Mouse (Mus musculus) heart, postnatal 0 days (tissue): Measurements from ENCODE around the gene Sertad2.

Source experiments
- CTCF ChIP-seq: IDR thresholded peaks from 2 replicates; pipeline ENCODE4 v1.5.1; 2016; ENCODE audit warnings: antibody characterized with exemption, control low read depth, low read depth
- EP300 ChIP-seq: IDR thresholded peaks from 2 replicates; pipeline ENCODE4 v1.6.1; 2016; ENCODE audit warnings: antibody characterized with exemption, low read depth

GRCm38 (mm10) chr11:20644872-20645271, 101.8 kb downstream of the Sertad2 start:
- TF ChIP-seq CTCF (no peak), EP300 (no peak)
